Mouse (Mus musculus) heart, postnatal 0 days (tissue): ENCODE measurements around the gene Eef1g.
"Not testable (repeated sequence)": the region's sequence is repeated elsewhere in the genome, so short reads cannot be mapped to it uniquely, and the experiment has no call there.

Source experiments
- CTCF ChIP-seq: IDR thresholded peaks from 2 replicates; pipeline ENCODE4 v1.5.1; 2016; ENCODE audit warnings: antibody characterized with exemption, control low read depth, low read depth
- EP300 ChIP-seq: IDR thresholded peaks from 2 replicates; pipeline ENCODE4 v1.6.1; 2016; ENCODE audit warnings: antibody characterized with exemption, low read depth

DNA sequence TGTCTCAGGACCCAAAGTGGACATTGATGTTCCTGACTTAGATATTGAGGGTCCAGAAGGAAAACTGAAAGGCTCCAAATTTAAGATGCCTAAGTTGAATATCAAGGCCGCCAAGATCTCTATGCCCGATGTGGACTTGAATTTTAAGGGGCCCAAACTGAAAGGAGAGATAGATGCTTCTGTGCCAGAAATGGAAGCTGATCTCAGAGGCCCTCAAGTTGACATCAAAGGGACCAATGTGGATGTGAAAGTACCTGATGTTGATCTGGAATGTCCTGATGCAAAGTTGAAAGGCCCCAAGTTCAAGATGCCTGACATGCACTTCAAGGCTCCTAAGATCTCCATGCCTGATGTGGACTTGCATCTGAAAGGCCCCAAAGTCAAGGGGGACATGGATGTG lies 40.1 kb downstream of the Eef1g start:
- not testable (repeated sequence) for TF ChIP-seq CTCF, EP300
